Mouse (Mus musculus) adrenal gland, postnatal 10 days (tissue): ENCODE measurements around the gene Arhgef2. TPM values are rescaled to one million over a fixed set of nuclear protein-coding genes. Genes with fewer than 3 reads are reported as not detected.
A peak's percentile ranks its signal among the peaks of the same experiment; 100 is the strongest.

ENCODE experiments used
- DNase-seq: peaks from one replicate; pipeline ENCODE4 v3.0.0; 2021; ENCODE audit warnings: mixed read lengths
- total RNA-seq, 2 experiments: library from RNA; stranded (reverse); gene quantifications; 2 replicates each; pipeline ENCODE4 v1.2.3; 2021

Gene Arhgef2
- total RNA-seq, 2 experiments from 2014 or later = 51.4 to 71.5 TPM

GRCm38 (mm10) chr3:88643078-88643477, 37.3 kb downstream of the Arhgef2 start:
- no peak for DNase-seq

GRCm38 (mm10) chr3:88645937-88646336, 40.2 kb downstream of the Arhgef2 start:
- DNase-seq = no peak

DNA sequence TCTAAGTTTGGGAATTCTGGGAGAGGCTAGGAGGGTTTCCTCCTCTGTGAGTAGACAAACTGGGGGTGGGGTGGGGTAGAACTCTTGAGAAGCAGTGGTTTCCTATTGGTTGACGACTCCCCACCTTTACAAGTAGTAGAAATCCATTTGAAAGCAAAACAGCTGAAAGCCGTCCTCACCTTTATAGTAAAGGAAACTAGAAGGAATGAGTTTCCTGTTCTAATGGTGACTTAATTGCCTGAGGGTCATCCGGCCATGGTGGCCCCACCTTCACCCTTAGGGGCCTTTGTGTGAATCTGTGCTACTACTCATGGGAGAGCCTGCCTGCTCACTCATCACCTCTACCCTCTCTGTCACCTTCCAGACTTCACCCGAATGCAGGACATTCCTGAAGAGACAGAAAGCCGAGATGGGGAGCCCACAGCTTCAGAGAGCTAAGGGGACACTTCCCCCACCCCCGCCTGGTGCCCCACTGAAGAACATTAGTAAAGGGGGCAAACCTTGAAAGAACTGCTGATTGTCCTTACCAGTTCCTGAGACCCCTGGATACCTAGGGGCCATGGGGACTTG, 40.7 kb downstream of the Arhgef2 start:
- DNase-seq = no peak

GRCm38 (mm10) chr3:88647076-88647475, 41.3 kb downstream of the Arhgef2 start:
- no peak for DNase-seq

GRCm38 (mm10) chr3:88647779-88648413, 42.1 kb downstream of the Arhgef2 start:
- DNase-seq = no peak

GRCm38 (mm10) chr3:88648452-88649168, 42.8 kb downstream of the Arhgef2 start:
- DNase-seq = no peak

DNA sequence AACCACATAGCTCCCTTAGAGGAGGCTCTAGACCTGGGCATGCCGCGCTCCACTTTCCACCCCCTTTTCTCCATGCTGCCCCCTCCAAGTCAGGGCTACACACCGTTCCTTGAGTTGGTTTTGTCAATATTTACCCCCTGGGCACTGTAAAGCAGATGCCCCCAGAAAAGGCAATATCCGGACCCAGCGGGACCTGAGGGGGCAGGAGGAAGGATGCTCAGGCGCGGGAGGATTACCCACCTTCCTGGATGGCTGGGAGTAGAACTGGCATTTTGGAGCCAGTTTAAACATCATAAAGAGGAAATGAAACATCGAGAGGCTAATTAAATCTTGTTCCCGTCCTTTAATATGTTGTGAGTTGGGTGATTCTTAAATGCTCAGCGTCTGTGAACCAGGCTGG, 43.4 kb downstream of the Arhgef2 start:
- DNase-seq = no peak

DNA sequence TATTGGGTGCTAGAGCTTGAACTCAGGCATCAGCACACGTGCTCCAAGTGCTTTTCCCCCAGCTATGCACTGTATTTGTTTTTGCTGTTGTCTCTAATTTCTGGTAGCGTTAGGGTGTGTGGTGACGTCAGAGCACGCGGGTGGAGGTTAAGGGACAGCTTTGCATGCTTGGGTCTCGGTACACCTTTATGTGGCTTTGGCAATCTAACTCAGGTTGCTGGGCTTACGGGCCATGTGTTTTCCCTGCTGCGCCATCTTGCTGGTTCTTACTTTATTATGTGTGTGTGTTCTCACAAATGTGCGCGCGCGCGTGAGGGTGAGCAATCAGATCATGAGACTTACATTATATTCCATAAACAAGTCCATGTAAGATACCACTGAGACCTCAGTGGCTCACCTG, 44.2 kb downstream of the Arhgef2 start:
- no peak for DNase-seq

GRCm38 (mm10) chr3:88650713-88651504, 45.1 kb downstream of the Arhgef2 start:
- DNase-seq = no peak

DNA sequence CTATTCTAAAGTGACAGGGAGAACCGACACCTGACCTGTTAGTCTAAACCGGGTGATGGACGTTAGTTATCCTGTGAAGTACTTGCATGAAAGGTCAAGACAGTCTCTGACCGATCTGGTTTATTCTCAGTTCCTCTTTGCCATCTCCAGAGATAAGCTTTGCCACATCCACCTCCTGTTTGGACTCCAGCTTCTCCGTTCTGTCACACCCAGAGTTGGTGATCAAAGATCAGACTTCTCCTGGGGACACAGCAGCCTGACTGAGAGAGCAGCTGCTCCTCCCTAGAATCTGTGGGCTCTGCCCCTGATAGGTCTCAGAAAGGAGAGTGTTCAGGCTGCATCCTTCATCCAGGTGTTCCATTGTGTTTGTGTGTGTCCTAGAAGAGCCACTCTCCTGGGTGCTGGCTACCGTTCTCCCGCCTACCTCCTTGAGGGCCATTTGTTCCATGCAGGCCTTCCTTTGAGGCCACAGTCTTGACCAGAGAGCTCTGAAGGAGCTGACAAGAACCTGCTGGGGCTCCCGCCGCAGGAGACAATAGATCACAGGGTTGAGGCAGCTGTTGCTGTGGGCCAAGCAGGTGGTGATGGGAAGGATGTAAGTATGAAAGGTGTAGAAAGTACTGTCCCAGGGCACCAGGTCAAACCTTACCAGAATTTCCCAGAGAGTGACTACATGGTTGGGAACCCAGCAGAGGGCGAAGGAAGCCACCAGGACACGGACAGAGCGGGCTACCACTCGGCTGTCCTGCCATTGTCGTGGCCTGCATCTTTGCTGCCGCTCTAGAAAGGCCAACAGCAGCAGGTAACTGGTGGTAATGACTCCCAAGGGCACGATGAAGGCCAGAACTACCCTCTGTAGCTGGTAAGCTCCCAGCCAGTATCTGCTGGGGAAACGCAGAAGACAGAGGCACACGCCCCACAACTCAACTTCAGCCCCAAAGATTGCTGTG, 46.2 kb downstream of the Arhgef2 start:
- no peak for DNase-seq

- no peak for DNase-seq
These were observed 47.2 kb downstream of the Arhgef2 start, which contains the start of gene Rxfp4 for GRCm38 (mm10) chr3:88652846-88653515. Gene Rxfp4, minus strand, starts transcription at chr3:88653142.

- DNase-seq = peak; percentile 3
These were observed 48.0 kb downstream of the Arhgef2 start for GRCm38 (mm10) chr3:88653516-88654370.

DNA sequence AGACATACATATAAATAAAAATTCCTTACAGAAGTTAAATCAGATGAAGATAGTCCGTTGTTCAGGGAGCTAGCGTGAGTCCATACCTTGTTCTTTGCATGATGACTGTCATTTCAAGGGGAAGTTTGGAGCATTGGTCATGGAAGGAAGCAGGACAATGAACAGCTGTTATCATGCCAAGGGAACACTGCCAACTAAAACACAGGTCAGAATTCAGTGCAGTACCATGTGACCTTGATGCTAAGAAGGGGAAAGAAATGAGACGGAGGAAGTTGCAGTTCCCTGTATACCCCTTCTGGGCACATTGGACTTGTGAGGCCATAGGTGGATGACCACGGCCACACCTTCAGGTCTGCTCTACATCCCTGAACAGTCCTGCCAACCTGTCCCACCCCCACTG, 48.9 kb downstream of the Arhgef2 start:
- DNase-seq = peak; percentile 36

- DNase-seq = no peak
These were observed 49.9 kb downstream of the Arhgef2 start for GRCm38 (mm10) chr3:88655619-88656018.

DNA sequence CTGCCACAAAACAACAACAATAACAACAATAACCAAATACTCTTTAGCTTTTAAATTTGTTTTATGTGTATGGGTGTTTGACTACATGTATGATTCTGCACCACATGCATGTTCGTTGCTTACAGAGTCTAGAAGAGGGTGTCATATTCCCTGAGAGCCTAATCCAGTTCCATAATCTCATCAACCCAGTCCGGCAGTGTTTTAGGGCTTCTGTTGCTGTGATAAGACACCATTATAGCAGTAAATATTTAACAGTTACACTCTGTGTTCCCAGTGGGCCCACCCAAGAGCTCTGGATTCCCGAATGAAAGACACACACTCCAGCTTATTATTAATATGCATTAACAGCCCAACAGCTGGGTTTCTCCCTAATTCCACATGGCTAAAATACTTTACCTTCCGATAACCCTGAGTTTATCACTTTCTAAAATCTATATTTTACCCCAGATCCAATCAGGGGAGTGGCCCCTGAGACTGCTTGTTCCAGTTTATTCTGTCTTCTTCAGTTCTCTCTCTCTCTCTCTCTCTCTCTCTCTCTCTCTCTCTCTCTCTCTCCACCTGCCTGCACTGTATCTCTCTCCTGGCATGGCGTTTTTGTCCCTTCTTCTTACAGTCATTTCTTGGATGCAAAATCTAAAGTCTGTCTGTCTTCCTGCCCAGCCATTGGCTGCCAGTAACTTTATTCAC, 52.8 kb downstream of the Arhgef2 start:
- no peak for DNase-seq

GRCm38 (mm10) chr3:88659798-88660197, 54.0 kb downstream of the Arhgef2 start:
- DNase-seq = peak; percentile 1

GRCm38 (mm10) chr3:88664095-88664494, 58.3 kb downstream of the Arhgef2 start:
- DNase-seq = no peak

GRCm38 (mm10) chr3:88677399-88677798, 71.6 kb downstream of the Arhgef2 start:
- DNase-seq = peak; percentile 82

DNA sequence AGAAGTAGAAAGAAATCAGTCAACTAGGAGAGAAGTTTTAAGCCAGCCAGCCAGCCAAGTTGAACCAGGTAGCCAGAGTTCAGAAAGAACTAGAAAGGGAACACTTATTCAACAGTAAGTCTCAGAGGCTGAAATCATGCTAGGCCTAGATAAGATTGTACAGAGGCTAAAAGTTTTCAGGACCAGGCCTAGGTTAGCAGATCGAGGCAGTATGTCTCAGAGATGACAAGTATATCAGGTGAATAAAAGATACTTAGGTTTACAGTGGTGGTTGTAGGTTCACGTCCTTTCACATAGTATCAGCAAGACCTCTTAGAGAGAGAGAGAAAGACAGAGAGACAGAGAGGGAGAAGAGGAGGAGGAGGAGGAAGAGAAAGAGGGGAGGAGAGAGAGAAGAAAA, 78.0 kb downstream of the Arhgef2 start:
- DNase-seq = no peak
